Comparison of ENCODE assay signal across 9 mouse cellular contexts in genomic region chr2:165321381-165321888, GRCm38 (mm10). TPM values are rescaled to one million over a fixed set of nuclear protein-coding genes. Genes with fewer than 3 reads are reported as not detected.
DNase-seq lines count a peak whose midpoint lies in the region; ATAC-seq and TF ChIP-seq lines count a peak whose summit lies in the region.
"Had no signal": no experiment of that assay in that cellular context is flagged by ENCODE, and none has a peak within 500 bp of the region (broad histone marks: within the 10 kb centered on the region; RNA-seq: fewer than 3 reads in every experiment).

No protein-coding gene starts in this region.

- peak overlapping the region; percentile 94 for H3K27ac ChIP-seq in left cerebral cortex, adult 2 months
- peak overlapping the region; percentile 76 for H3K27ac ChIP-seq in heart, embryonic 13.5 days (replicated peaks)
- peak overlapping the region; percentile 73 for H3K27ac ChIP-seq in olfactory bulb, adult 2 months (ENCODE audit: insufficient read depth, low read depth, low read length)

- H3K36me3 ChIP-seq in heart, embryonic 13.5 days: 0 out of 2 replicates have a peak, but pooled peaks cover under 1% of the 10 kb centered on the region

- intact Hi-C loops in left cerebral cortex, adult 2 months (cut with DNase I): no loop called here

- H3K4me3 ChIP-seq in left cerebral cortex, adult 2 months: no peak overlapping the region
- no peak overlapping the region for H3K4me3 ChIP-seq in heart, embryonic 13.5 days
- peak overlapping the region; percentile 6; the same call in 1 of the 2 replicates for H3K4me3 ChIP-seq in olfactory bulb, adult 2 months (ENCODE audit: insufficient read depth, low read depth, low read length)
- H3K4me3 ChIP-seq: myocyte had no signal

- peak overlapping the region; percentile 46 for H3K4me2 ChIP-seq in heart, embryonic 13.5 days

- no peak for TF ChIP-seq CTCF in left cerebral cortex, adult 2 months (IDR thresholded peaks at IDR 0.05)
- no peak for TF ChIP-seq CTCF in olfactory bulb, adult 2 months (IDR thresholded peaks at IDR 0.05; ENCODE audit: insufficient read depth, low read depth, low read length)

- H3K27me3 ChIP-seq in heart, embryonic 13.5 days (replicated peaks): no peaks in the 10 kb centered on the region

- WGBS in heart, embryonic 13.5 days: 70% methylated on average over 8 of the region's 8 CpGs
- WGBS in olfactory bulb, adult 2 months: 29% methylated on average over 8 of the region's 8 CpGs

- DNase-seq in left cerebral cortex, adult 2 months (ENCODE audit: extremely low spot score in 1 of 2, low spot score in 2 of 2): no peak
- DNase-seq in left cerebral cortex, adult 9 months (ENCODE audit: low spot score in 2 of 2): no peak
- peak; percentile 67 to 68 for DNase-seq in cerebellum, adult 18-20 months
- peak; percentile 58 to 68 for DNase-seq in lung, adult 18-20 months
- DNase-seq in layer of hippocampus, postnatal 25 days (ENCODE audit: extremely low spot score in 1 of 2, low spot score in 1 of 2): no peak
- DNase-seq in testis, postnatal 14 days (ENCODE audit: low spot score): no peak

- peak overlapping the region; percentile 54 for H3K9ac ChIP-seq in heart, embryonic 13.5 days

- no peak for ATAC-seq in heart, embryonic 13.5 days (ENCODE audit: extremely low read depth, insufficient number of reproducible peaks, low FRiP score, low TSS enrichment)

- H3K4me1 ChIP-seq in heart, embryonic 13.5 days: peaks cover 85% of the 10 kb centered on the region
- H3K4me1 ChIP-seq in olfactory bulb, adult 2 months (ENCODE audit: control insufficient read depth, insufficient read depth, low read length): peaks cover 77% of the 10 kb centered on the region

- no peaks in the 10 kb centered on the region for H3K9me3 ChIP-seq in heart, embryonic 13.5 days

- TF ChIP-seq POLR2A in olfactory bulb, adult 2 months (IDR thresholded peaks at IDR 0.05; ENCODE audit: insufficient read depth, low read depth, low read length): no peak

RNA-seq across cellular contexts. Expression of gene Elmo2, which starts 4.8 kb away (rescaled TPM):
- total RNA-seq in left cerebral cortex, adult 2 months (2021): 100 to 1,000 TPM; 164 to 173 TPM
- polyA plus RNA-seq in heart, embryonic 13.5 days (2015; fragmentation: Nextera tagmentation; extraction: Ambion mirVana): 40.8 and 42.8 TPM in 2 replicates
- 231 TPM in 1 of 2 replicates, not detected in the other for polyA plus RNA-seq in olfactory bulb, adult 2 months (2012; ENCODE audit: insufficient read depth, insufficient read length, low replicate concordance, missing spikeins)
- total RNA-seq in layer of hippocampus, postnatal 25 days (2021): 100 to 1,000 TPM; 191 to 202 TPM

RNA-seq across cellular contexts. Expression of gene Slc35c2, which starts 33.8 kb away (rescaled TPM):
- total RNA-seq in left cerebral cortex, adult 2 months (2021): 10 to 100 TPM; 59.1 to 63.4 TPM
- 37.6 and 46.4 TPM in 2 replicates for polyA plus RNA-seq in heart, embryonic 13.5 days (2015; fragmentation: Nextera tagmentation; extraction: Ambion mirVana)
- not detected in 2 replicates for polyA plus RNA-seq in olfactory bulb, adult 2 months (2012; ENCODE audit: insufficient read depth, insufficient read length, low replicate concordance, missing spikeins)
- 10 to 100 TPM; 93.2 to 96.7 TPM for total RNA-seq in layer of hippocampus, postnatal 25 days (2021)

RNA-seq across cellular contexts. Expression of gene Zfp663, which starts 47.1 kb away (rescaled TPM):
- total RNA-seq in left cerebral cortex, adult 2 months (2021): not detected
- polyA plus RNA-seq in heart, embryonic 13.5 days (2015; fragmentation: Nextera tagmentation; extraction: Ambion mirVana): 0.16 TPM in 1 of 2 replicates, not detected in the other
- not detected in 2 replicates for polyA plus RNA-seq in olfactory bulb, adult 2 months (2012; ENCODE audit: insufficient read depth, insufficient read length, low replicate concordance, missing spikeins)
- total RNA-seq in layer of hippocampus, postnatal 25 days (2021): under 1 TPM; 0.39 to 0.40 TPM
- polyA plus RNA-seq: myocyte had no signal

Comparison
In these comparisons a context has a peak if more than half of its experiments do, and no peak if none do; other contexts are left out.
1. DNase-seq: peak in cerebellum, adult 18-20 months (2 of 2) and lung, adult 18-20 months (2 of 2); none in left cerebral cortex, adult 2 months (0 of 2), left cerebral cortex, adult 9 months (0 of 2), layer of hippocampus, postnatal 25 days (0 of 2) and testis, postnatal 14 days (single experiment).
2. Peak in every context shown above with its lines, with median percentiles within 50 percentile points of each other: H3K27ac ChIP-seq.